Mouse (Mus musculus) limb, embryonic 13.5 days (tissue): Measurements from ENCODE around the gene Mcts1. TPM values are rescaled to one million over a fixed set of nuclear protein-coding genes. Genes with fewer than 3 reads are reported as not detected.

Experiments used
- polyA plus RNA-seq: library from polyadenylated mRNA; unstranded; fragments of >200 nt; fragmentation: Nextera tagmentation; extraction: Ambion mirVana; gene quantifications from 2 replicates; pipeline ENCODE4 v1.2.1, GENCODE M21; 2015

Mcts1 gene
- polyA plus RNA-seq, 1 experiment from 2014 or later = 102 TPM

Other genes starting within 250 kb of the Mcts1 start
- gene Lamp2, start 144.1 kb upstream of the Mcts1 start, polyA plus RNA-seq = 109 and 115 TPM in 2 replicates
- gene Cul4b, start 24.4 kb upstream of the Mcts1 start, polyA plus RNA-seq = 32.0 and 36.3 TPM in 2 replicates
- 26.8 and 27.3 TPM in 2 replicates for gene C1galt1c1, start 34.5 kb downstream of the Mcts1 start, polyA plus RNA-seq
- not detected in 2 replicates for gene 6030498E09Rik, start 172.1 kb downstream of the Mcts1 start, polyA plus RNA-seq